Mouse (Mus musculus) adrenal gland, postnatal 36 days (tissue): ENCODE data around the gene Pam. TPM values are rescaled to one million over a fixed set of nuclear protein-coding genes. Genes with fewer than 3 reads are reported as not detected.

Source experiments
- DNase-seq, 2 experiments: peaks; one replicate each; pipeline ENCODE4 v3.0.0; 2021; ENCODE audit warnings: mixed read lengths in 1 of 2
- total RNA-seq, 2 experiments: library from RNA; stranded (reverse); gene quantifications; 2 replicates each; pipeline ENCODE4 v1.2.3; 2021

Gene Pam
- total RNA-seq, 2 experiments from 2014 or later, result 379 to 391 TPM

DNA sequence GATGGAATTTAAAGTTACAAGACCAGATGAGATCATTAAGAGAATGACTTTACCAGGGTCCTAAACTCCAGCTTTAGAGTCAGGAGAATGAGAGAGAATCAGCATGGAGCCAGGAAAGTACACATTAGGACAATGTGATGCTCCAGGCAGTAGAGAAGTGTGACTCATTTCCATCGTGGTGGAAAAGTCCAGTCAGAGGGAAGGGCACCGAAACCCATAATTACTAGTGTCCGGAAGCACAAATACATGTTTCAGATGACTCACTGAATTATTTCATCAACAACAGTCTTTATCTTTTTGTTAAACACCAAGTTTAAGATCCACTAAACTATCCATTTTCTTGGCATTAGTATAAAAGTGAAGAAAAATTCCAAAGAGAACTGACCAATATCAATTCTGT is 57.2 kb downstream of the Pam start:
- peak; percentile 57 to 60 for DNase-seq

DNA sequence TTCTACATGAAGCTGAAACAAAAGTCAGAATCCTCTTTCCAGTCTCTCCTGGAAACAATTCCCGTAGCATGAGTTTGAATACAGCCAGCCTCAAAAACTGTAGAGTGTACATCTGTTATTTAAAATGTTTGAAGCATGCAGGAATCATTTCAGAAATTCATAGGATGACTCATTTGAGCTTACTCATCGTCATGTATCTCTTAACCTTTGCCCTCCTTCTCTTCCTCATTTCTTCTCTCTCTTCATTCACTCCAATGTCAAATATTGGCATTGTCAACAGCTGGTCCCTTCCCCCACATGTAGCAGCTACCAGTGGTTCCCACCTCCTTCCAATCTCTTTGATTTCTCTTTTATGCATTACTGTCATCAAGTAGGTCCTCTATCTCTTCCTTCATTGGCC is 59.7 kb downstream of the Pam start:
- DNase-seq, result no peak

DNA sequence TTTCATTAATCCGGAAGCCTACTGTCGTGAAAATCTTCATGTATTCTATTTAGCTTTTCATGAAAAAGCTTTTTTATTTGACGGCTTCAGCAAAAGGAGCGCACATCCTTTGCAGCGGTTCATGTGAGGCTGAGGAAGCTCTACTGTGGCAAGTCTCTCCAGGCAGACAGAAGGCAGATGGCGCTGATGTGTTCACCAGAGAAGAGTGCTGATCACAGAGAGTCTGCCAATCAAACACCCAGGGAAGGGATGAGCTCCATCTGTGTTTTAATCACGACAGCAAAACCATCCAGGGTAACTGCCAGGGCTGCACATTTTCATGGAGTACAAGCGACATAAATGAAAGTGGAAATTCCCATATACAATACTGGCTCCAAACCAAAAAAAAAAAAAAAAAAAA is 63.6 kb downstream of the Pam start:
- no peak for DNase-seq

DNA sequence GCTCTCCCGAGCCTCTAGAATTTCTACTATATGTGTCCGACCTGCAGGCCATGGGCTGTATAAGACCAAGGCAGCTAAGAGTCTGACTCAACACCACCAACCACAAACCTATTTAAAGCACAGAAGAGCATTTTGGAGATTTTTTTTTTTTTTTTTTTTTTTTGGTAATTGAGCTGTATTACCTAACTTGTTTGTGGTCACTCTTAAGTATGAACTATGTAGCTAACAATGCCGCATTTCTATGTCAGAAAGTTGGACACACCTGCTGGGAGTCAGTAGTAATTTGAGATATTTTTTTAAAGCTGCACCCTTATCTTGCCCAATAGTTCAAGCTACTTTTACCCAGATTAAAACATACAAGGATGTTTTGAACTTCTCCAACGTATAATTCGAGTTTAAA is 66.4 kb downstream of the Pam start:
- no peak for DNase-seq

DNA sequence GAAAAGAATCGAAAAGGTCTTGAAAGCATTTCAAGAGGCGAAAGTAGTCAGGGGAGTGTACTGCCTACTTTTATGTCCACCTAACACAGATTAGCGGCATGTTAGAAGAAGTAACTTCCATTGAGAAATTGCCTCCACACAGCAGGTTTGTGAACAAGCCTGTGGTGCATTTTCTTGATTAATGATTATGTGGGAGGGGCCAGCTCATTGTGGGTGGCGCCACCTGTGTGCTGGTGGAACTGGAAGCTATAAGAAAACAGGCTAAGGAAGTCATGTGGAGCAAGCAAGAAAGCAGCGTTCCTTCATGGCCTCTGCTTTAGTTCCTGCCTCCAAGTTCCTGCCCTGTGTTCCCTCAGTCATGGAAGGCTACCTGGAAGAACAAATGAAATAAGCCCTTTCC is 67.0 kb downstream of the Pam start:
- no peak for DNase-seq

DNA sequence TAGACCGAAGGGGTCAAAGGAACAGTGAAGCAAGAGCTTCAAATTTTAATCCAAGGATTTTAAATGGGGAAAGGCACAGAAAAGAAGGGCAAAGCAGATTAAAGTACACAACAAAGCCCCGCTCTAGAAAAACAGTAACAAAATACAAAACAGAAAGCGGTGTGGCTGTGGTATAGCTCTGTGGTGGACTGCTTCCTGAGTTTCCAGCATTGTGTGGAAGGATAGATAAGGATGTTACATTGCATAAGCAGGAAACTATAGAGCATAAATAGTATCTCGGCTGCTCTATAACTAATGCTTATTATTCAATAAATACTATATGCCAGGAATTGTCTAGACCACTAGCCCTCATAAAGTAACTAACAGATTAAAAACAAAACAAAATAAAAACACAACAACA is 67.5 kb downstream of the Pam start:
- no peak for DNase-seq

DNA sequence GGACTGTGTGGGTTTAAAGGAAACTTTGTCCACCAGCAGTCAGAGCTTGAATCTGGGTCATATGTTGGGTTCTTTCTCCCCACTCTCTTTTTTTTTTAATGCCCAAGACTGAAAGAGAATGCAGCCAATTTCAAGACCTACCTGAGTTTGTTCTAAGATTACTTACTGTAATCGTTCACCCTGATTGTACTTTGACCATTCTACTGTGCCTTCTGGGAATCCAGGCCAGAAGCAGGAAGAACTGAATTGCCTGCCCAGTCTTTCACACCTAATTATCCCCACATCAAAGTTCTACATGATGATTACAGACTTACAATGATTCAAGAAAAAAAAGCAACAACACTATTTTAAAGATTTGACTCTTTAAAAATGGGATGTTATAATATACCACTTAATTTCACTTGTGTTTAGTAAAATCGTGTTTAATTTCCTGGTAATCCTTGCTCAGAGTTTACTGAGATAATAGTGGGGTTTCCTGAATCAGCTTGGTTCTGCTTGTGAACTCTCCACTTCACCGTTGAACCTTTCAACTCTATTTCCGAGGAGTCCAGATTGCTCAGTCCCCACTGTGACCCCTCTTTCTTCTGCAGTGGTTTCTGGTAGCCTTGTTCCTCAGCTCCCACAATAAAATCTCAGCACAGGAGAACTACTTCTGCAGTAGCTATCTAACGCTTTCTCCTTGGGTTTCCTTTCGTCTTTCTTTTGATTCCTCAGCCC is 69.4 kb downstream of the Pam start:
- no peak for DNase-seq

DNA sequence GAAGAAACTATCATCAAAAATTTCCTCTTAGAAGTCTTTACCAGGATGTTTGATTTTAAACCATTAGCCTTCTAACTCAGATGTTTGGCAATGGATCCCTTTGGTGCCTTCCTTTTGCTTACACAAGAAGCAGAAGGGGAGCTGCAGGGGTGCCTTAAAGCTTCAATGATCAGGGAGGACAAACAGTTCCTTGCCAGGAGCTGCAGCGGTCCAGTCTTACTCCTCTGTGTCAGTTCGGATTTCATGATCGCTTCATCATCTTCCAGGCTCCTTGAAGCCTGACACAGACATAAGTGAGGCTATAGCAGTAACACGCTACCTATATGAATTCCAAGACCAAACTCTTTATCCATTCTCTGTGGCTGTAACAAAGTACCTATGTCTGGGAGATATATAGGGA is 71.6 kb downstream of the Pam start:
- DNase-seq, result no peak

DNA sequence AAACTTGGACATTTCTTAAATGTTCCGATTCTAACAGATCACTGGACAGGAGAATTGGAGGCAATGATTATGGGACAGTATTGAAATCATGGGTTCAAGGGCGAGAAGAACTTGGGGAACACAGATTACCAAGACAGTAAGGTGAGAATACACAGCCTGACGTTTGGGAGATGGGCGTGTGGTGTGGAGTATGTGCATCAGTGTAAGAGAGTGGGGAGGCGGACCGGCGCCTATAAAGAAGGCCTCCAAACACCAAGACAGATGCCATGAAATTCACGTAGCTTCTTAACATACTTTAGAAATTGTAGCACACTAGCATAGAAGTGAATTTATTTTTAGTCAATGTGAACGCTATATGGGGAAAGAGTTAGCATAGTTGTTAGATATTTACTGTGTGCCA is 76.5 kb downstream of the Pam start:
- no peak for DNase-seq

DNA sequence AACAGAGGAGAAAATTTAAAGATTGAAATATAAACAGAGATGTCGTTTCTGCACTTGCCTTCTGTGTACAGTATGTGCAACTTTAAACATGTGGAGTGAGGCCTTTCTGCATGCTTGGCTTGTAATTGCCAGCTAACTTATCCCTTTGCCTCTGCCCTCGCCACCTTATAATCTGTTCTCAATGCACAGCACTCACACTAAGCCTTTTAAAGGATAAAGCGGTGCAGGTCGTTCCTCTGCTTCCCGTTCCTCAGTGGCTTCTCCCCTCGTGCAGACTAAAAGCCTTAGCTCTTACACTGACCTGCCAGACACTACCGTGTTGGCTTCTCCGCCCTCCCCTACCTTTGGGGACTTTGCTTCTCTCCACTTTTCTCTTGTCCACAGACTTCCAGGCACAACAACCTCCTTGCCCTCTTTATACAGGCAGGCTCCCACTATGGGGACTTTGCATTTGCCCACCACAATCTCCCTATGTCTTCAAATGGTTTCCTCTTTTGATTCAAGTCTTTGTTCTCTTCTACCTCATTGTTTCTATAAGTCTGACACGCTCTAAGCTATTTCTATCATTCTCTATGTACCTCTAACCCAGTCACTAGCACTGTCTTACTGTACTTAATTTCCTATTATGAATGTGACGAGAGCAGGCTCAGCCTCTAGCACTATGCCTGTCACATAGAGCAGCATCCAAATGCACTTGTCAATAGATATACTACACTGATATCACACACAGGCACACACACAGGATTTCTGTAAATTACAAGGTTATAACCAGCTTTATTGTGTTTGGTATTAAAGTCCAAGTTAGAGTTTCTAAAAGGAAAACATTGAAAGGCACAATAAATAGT is 79.2 kb downstream of the Pam start:
- no peak for DNase-seq

DNA sequence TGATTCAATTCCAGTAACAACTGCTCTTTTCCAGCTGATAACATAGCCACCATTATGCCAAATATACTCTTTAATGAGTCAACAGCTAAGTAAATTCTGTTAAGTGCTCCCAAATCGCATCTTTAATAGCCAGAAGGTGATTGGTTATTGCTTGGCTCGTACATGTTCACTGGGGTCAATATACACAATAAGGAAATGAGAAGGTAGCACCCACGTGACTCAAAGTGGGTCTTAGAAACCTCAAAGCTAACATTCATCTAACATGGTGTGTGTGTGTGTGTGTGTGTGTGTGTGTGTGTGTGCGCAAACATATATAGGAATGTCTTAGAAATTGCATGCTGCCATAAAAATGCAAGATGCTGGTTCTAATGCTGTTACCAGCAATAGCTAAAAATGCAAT is 79.9 kb downstream of the Pam start:
- no peak for DNase-seq

DNA sequence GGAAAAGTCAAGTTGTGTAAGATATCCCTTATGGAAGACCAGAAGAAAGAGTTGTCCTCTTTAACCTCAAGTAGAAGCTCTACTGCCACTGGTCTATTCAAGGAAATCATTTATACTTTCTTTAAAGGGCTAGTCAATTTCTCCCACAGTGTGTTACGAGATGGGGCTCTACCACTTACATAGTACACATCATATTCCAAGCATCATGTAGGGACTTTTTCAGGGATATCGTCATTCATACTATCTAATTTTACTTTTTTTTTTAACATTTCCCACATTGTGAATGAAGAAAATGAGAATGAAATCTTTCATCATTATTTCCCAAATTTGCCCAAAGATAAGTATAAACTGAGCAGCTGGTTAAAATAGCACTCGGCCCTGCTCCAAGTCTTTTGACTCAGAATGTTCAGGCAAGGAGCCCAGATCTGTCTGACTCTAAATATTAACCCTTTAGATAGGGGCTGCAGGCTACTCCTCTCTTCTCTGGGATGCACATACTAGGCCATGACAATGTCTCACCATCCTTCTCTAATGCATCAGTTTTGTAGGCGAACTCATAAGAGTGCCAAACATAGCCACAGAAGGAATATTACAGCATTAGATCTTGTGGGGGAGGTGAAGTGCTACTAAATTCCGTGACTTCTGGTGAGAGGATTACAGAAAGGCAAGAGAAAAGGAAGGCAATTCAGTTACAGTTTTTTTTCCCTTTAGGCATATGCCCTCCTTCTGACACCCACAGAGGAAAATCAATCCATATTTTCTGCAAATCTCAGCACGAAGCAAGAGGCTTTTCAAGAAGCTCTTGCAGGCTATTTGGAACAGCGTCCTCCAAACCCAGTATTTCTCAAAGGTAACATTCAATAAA is 92.7 kb downstream of the Pam start:
- DNase-seq, result peak; percentile 80 to 82

DNA sequence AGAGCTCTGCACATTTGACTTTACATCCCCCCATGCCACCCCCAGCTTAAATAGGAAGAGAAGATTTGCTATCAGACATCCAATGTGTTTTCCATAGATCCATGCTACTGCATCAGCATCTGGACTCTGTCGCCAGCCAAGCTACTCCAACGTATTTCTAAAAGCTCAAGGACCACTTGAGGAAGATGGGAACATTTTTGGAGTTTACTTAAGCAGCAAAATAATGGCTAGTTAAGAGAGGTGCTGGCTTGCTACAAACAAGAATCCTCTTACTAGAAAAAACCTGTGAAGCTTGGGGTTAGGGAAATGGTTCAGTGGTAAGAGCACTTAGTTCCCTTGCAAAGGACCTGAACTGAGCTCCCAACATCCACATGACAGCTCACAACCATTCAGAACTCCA is 96.0 kb downstream of the Pam start:
- DNase-seq, result no peak

DNA sequence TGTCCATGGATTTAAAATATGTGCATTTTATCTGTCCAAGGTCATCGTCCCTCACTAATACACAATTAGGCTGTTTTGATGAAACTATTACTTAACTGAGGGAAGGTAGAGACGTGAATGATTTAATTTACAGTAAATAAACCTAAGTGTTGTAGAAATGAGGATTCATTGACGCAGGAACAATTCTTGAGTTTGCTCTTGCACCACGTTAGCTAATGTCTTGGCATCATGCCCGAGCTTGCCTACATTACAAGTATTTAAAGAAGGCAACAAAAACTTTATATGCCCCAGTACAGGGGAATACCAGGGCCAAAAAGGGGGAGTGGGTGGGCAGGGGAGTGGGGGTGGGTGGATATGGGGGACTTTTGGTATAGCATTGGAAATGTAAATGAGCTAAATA is 96.5 kb downstream of the Pam start:
- DNase-seq, result peak; percentile 52 to 55

DNA sequence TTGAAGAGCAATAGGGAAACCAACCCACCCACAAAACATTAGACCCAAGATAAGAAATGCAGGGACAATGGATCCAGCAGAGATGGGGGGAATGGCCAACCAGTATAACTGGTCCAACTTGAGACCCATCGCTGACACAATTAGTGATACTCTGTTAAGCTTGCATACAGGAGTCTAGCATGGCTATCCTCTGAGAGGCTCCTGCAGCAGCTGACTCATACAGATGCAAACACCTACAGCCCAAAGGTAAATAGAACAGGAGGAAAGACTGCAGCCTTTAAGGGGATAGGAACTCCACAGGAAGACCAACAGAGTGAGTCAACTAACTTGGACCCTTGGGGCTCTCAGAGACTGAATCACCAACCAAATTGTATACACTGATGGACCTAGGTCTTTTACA is 98.4 kb downstream of the Pam start:
- no peak for DNase-seq

DNA sequence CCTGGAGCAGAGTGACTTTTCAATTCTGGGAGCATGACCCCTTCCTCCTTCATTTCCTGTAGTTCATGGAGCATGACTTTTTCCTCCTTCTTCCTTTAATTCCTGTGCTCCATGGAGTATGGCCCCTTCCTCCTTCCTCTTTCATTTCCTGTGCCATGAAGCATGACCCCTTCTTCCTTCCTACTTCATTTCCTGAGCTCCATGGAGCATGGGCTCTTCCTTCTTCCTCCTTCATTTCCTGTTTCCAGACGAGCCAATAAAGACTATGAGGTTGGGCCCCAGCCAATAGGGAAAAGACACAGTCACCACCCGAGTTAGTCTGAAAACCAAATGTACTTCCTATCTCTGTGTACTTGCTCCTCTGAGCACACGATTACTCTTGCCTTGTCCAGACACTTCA is 103.5 kb downstream of the Pam start:
- DNase-seq, result no peak

DNA sequence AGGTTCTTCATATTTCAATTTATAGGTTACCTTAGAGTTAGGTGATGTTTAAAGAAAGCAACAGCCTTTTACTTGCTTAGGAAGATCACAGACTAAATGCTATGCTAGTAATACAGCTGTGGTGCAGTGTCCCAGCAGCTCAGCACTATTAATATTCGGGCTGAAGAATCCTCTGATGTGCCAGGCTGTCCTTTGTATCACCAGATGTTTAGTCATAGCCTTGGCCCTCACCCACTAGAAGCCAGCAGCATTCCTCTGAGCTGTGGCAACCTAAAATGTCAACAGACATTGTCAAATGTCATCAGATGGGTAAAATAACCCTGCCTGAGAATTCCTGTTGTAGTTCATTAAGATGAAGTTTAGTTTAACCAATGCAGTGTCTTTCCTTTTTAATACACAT is 112.3 kb downstream of the Pam start:
- peak; percentile 69 for DNase-seq

DNA sequence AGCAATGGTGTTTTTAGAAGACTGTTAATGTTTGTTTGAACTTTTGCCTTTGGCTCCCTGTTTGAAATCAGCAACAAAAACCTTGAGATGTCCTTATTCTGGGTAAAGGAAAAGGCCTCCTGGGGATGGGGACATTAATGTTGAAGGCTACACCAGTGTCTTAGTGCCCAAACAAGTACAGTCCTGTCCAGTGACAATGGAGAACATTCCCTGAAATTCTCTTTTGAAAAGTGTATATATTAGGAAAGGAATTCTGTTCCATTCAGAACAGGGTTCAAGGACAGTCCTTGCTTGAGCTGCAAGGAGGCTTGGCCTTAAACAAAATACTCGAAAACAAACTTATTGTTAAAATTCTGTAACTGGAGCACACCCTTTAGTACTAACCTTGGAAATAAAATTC is 116.0 kb downstream of the Pam start:
- no peak for DNase-seq

DNA sequence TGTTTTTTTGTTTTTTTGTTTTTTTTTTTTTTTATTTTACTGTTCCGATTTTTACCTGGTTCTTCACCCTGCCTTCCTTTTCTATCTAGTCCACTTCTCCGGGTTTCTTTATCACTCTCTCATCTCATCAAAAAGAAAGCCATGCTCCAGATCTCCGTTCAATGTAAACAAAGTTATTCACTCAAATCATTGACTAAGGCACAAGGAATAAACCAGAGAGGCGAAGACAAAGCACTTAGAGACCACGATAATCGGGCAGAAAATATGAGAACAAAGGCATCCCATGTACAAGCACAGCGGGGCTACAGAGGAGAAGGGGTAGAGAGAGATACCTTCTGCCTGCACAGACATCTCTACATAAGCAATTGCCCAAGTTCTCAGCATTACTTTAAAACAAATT is 117.9 kb downstream of the Pam start:
- DNase-seq, result no peak

DNA sequence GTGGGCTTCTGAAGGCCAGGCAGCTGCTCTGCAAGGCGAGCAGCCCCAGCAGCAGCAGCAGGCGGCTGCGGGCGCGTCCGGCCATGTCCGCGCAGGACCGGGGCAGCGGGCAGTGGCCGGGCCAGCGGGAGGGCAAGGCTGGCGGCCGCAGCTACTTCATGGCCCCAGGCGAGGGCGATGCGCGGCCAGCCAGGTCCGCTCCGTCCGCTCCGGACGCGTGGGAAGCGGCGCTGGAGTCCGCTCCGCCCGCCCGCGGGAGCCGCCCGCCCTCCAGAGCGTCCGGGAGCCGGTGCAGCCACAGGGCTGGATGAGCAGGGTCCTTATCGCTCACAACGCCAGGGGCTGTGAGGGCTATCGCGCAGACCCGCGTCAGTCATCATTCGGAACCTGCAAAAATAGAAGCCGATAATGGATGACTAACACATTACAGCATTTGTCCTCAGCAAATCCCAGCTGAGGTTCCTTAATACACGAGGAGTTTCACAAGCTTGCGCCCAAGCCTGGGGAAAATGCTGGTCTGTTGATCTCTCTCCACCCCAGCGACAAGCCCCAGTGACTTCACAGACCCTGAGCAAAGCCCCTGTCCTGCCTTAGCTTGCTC is 118.5 kb downstream of the Pam start:
- DNase-seq, result peak; percentile 84 to 86

DNA sequence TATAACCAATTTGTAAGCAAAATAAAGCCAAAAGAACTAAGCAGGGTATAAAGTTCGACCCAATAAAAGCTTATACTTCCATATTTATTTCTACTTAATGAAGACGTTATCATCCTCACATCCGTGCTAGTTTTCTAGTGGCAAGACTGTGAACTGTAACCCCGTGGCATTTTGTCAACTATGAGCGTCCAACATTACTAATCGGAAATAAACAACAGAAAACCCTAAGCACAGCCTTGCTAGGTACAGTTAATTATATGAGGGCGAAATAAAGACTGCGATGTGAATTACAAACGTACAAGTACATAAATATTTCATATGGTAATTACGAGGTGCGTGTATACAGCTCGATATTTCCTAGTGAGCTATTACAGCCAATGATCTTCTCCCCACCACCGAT is 119.4 kb downstream of the Pam start:
- DNase-seq, result peak in 1 of 2 experiments; percentile 20

DNA sequence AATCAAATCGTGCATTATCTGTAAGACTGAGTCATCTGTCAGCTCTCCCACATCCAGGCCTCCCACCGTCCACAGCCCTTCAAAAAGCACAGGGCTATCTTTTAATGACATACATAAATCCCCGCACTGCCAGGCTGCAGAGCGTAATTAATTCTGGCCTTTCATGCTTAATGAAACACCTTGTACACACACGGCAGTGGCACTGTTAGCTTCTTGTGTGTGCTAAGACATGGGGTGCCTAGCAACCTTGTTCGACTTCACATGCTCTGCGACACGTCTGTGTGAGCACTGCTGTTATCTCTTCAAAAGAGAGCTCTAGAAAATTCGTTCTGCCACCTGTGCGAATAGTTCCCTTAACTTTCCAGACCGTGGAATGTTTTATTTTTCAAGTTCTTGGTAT is 120.5 kb downstream of the Pam start:
- DNase-seq, result peak in 1 of 2 experiments; percentile 19
